Mouse (Mus musculus): ENCODE measurements around the gene Iba57.

Gene Iba57

DNA sequence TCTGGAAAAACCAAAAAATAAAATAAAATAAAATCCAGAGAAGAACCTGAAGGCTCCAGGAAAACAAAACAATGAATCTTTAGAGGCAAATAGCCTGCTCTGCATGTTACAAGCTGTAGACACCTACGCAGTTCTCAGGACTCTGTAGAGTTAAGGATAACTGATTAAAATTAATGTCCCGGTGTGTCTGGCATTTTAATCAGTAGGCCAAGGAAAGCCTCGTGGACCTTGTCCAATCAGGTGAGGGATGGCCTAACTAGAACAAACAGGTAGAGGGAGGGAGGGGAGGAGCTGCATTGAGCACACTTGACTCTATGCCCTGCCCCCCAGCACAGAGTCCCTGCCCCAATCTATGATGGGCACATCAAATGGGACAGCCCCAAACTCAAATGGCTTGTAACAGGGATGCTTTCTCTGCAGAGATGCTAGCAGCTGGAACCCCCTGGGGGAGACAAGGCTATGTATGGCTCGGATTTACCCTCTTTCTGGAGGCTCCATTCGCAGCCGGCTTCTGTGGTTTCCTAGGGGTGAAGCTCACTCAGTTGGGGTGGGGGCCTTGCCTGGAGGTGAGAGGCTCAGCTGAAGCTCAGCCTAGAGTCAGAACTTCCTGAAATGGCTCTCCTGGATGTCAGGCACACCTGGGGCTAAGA, 10.8 kb upstream of the Iba57 start:
- DNase-seq (ENCODE audit: low read depth, low spot score), result no peak

DNA sequence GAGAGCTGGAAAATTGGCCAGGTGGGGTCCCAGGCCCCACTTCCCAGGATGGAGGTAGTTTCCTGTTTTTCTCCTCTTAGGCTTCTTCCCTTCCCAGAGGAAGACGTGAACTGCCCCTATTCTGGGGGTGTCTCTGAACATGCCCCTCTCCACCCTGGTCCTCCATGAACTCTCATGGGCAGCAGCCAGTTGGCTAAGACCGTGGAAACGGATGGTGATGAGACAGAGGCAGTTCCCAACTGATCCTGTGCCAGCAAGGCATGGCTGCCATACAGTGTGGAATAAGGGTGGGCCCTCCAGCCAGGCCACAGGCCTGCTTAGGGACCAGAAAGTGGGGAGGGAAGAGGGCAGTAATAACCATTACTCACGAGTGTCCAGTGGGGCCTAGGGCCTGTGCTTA, 7.0 kb upstream of the Iba57 start:
- no peak for DNase-seq (ENCODE audit: low read depth, low spot score)

DNA sequence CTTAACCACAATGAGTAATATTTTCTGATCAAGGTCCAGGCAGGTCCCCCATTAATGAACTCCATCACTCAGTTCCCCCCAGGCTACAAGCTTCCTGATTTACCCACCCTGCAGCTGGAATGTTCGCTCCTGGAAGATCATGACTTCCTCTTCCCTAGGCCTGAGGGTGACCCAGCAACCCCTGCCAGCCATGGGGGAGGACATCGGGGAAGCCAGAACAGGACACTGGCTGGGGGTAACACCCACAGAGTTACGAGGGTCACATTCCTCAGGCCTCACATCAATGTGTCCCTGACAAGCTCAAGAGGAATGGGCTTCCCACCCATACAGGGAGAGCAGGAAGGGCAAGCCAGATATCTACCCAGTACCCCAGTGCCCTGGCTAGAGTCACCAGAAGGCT, 6.3 kb upstream of the Iba57 start:
- DNase-seq (ENCODE audit: low read depth, low spot score), result no peak

DNA sequence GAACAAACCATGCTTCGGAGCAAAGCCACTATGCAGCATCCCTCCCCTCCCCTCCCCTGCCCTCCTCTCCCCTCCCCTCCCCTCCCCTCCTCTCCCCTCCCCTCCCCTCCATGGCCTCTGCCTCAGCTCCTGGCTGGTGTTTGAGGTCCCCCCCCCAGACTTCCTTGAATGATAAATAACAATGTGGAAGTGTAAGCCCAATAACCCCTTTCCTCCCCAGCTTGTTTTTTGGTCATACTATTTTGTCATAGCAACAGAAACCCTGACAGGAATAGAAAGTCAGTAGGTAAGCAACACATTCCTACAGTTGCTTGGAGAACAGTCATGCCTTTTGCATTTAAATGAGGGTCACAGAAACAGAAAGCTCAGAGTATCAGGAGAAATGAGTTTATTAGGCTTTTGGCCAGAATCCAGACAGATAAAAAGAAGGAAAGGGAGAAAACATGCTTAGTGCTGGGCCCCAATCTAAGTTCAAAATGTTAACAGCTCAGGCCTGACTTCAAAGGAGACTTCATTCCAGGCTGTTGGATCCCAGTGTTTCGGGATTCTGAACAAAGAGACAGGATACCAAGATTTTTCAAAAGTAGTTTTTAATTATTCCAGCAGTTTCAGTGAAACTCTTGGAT, 2.2 kb upstream of the Iba57 start:
- DNase-seq (ENCODE audit: low read depth, low spot score), result no peak

DNA sequence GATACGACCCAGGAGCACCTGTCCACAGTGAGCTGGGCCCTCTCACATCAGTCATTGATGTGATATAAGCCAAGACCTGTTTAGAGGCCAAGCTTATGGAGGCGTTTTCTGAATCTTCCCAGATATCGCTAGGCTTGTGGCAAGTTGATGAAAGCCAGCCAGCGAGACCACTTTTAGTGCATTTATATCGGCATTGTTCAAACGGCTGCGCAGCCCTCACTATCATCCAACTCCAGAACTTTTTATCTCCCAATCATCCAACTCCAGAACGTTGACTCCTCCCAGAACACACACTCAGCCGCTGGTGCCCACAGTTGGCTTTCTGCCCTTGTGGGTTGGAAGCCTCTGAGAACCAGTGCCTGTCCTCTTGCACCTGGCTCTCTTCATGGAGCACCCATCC, 845 bp upstream of the Iba57 start:
- no peak for DNase-seq (ENCODE audit: low read depth, low spot score)

DNA sequence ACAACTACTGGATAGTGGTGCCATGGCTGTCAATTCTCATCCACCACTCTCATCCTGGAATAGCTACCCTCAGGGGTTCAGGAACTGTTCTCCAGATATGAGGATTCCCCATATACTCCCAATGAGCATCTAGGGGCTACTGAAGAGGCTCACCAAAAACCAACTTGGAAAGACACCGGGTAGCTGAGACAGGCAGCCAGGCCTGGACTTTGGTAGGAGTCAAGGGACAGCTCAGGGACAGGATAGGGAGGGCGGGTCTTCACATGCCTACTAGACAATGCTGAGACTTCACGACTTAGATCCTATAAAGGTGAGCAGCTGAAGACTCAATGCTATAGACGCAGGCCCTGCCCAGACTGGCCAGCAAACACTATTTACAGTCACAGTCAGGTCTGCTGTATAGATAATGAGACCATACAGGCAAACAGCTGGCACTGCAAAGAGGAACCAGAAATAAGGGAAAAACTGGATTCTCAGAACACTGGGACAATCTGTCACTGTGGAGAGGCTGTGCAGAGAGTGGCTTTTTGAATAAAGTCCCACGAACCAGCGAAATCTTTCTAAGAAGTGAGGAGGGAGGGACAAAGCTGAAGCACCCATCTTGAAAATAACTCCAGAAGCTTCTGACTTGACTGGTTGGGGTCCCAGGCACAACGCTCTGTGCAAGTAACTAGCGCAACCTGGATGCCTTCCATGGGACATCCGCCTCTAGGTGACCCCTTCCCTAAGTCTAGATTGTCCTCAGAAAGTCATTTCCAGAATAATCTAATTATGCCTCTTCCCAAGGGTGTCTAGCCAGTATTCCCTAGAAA, 890 bp downstream of the Iba57 start:
- no peak for DNase-seq (ENCODE audit: low read depth, low spot score)

DNA sequence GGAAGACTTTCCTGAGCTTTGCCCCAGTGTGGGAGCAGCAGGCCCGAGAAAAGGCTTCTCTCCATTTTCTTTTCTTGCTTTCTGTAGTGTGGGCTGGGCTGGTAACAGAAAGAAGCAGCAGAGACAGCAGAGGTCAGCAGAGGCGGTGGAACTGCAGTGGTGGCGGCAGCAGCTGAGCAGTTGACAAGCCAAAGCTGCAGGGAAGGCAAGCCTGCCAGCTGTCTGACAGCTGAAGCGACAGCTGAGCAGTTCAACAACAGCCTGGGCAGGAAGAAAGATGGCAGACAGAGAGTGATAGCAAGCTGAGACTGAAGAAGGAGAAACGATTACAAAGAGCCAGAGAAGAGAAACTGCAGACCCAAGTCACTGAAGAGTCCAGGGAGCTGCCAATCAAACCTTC, 2.1 kb downstream of the Iba57 start:
- DNase-seq (ENCODE audit: low read depth, low spot score), result no peak

DNA sequence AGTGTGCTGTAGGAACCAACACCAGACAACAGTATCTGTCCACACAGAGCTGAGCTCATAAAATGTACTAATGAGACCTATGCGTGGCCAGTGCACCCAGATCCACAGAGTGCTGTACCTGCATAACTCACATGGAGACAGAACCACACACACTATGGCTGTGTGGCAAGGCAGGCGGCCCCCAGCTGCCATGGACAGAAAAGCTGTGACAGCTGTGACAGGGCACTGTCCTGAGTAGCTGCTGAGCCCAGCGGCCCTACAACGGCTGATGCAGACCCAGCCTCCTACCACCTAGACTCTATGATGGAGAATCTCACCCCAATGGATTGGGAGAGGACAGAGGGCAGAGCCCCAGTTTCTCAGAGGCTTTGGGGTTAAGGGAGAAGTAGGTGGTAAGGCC, 4.0 kb downstream of the Iba57 start:
- DNase-seq (ENCODE audit: low read depth, low spot score), result no peak

DNA sequence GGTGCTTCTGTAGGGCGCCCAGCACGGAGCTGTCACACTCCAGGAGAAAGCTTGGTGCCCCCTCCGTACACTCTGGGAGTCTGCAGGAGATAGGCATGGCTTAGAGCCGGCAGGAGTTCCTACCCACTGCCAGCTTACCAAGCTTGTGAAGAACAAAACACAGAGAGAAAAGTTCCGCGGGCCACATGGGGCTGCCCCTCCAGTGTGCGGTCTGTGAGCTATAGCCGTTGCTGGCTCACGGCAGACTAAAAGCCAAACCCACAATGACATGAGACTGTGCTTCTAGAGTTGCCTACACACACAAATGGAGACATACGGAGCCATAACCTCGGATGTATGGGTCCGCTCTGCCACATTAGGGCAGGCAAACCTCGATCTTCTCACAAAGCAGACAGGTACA, 4.4 kb downstream of the Iba57 start:
- no peak for DNase-seq (ENCODE audit: low read depth, low spot score)

DNA sequence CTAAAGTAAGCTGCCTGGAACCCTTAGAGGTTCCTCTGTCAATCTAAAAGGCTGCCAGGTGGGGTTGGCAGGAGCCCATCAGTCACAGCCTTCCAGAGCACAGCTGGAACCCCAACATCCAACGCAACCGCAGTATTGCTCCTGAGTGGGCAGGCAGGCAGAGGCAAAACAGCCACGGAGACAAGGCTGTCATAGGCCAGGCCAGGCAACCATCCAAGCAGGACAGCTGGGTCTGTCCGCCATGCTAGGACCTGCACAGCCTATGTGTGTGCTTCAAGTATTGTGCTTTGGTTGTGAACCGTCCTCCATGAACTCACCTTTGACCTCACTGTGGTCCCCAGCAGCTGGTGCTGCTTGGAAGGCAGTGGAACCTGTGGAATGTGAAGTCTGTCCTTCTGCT, 7.6 kb downstream of the Iba57 start:
- DNase-seq (ENCODE audit: low read depth, low spot score), result no peak

DNA sequence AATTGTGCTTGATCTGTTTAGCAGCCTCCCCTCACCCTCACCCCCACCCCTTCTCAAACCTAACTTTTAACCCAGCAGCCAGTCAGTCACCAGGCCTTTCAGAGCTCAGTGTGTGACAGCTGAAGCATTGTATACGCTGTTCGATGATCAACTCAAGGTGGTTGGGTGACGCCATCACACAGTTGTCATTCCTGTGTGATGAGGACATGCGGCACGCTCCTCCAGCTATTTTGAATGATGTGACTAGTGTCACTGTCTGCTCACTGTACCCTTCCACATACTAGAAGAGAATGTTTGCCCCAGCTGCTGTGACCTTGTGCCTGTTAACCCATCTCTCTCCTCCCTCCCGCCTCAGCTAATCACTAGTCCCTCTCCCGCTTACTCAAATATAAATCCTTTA, 9.3 kb downstream of the Iba57 start:
- no peak for DNase-seq (ENCODE audit: low read depth, low spot score)

DNA sequence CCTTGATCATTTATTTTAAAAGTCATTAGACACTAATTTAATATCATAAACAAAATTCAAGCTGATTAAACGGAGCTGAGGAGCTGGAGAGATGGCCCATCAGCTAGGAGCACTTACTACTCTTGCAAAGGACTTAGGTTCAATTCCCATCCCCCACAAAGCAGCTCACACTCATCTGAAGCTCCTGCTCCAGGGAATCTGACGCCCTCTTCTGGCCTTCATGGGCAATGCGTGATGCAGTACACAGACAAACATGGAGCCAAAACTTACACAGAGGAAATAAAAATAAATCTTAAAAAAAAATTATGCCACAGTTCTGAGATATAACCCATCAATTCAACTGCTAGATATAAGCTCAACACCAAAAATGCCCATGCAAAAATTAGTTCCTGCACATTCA, 11.8 kb downstream of the Iba57 start:
- DNase-seq (ENCODE audit: low read depth, low spot score), result no peak

DNA sequence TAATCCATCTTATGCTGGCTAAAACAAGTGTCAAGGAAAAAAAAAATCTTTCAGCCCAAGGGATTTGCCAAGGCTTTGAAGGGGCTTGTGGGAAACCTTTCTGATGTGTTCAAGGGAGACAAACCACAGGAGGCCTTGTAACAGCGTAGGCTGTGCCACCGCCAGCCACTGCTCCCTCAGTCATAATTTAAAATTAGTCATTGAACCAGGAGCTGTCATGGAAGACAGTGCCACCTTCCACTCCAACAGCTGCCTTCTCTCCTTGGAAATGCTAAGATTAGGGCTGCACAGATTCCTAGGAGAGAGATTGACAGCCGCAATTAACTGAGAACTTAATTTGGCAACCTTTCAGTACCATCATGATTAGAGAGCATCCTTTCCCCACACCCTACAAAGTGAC, 14.2 kb downstream of the Iba57 start:
- DNase-seq (ENCODE audit: low read depth, low spot score), result no peak

DNA sequence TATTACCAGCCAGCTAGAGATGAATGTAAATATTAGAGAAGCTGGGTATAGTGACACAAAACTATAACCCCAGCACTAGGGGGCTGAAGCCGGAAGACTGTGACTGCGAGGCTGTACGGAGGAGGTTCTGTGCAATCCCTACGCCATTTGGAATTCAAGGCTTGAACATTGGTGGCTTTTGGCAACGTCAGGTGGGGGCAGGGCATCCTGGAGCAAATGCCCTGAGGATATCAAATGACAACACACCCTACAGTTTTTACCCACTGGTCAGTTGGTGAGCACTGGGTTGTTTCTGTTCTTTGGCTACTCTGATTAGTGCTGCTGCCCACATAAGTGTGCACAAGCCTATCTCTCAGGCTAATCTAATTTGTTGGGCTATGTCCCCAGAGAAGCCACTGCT, 20.6 kb downstream of the Iba57 start:
- no peak for DNase-seq (ENCODE audit: low read depth, low spot score)

DNA sequence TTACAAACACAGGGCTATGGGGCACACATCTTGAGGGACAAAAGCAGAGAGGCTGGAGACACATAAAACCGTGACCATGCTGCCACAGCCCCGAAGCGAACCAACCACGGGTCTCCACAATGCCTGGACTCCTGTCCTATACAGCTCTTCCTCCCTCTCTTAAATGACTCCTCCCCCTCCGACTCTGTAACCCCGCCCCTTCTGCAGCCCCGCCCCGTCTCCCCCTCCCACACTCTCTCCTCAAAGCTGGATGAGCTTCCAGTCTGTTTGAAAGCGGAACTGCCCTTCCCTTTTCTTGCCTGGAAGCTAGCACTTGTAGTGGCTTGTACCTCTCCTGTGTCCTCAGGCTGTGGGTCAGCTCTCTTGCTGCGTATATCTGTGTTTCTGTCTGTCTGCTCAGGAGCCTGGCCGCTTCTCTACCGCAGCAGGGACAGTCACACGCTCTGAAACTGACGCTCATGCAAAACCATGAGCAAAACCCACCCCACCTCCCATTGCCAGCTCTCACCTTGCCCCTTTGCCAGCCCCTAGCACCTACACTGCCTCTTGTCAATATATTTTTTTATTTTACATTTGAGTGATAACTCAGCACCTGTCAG, 21.7 kb downstream of the Iba57 start:
- no peak for DNase-seq (ENCODE audit: low read depth, low spot score)

DNA sequence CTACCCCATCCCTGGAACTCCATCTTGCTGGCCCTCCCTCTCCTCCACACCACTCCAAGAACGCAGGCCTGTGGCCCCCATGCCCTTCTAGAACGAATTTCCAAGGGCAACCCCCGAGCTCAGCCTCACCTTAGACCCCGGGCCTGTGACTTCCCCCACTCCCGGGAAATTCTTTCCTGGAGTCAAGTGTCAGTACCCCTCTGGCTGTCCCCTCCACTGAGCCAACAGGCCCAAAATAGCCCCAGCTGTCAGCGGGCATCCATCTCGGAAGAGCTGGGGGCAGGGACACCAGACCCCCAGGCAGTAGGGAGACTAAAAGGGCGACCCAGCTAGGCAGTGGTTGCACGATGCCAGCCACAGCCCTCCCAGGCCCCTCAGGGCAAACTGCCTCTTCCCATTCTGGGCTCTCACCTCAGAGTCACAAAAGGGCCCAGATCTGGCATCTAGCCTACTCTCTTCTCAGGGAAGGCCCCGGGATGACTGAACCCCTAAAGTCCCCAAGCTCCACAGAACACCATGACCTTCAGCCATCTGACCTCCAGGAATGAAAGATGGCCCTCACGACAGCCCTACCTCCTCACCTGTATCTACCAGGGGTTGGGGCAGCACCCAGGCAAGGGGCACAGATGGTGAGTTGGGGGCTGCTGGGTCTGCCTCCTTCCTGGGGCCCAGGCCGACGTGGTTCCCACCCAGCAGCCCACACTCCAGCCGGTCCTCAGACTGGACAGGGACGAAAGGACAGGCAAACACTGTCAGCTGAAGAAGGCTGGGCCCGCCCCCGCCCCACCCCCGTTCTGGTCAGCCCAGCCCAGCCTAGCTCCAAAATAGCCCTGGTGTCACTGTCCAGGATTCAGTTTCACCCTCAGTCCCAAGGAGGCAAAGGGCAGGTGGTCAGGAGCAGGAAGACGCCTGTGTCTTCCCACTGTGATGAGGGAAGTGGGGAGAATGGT, 24.7 kb downstream of the Iba57 start:
- no peak for DNase-seq (ENCODE audit: low read depth, low spot score)

DNA sequence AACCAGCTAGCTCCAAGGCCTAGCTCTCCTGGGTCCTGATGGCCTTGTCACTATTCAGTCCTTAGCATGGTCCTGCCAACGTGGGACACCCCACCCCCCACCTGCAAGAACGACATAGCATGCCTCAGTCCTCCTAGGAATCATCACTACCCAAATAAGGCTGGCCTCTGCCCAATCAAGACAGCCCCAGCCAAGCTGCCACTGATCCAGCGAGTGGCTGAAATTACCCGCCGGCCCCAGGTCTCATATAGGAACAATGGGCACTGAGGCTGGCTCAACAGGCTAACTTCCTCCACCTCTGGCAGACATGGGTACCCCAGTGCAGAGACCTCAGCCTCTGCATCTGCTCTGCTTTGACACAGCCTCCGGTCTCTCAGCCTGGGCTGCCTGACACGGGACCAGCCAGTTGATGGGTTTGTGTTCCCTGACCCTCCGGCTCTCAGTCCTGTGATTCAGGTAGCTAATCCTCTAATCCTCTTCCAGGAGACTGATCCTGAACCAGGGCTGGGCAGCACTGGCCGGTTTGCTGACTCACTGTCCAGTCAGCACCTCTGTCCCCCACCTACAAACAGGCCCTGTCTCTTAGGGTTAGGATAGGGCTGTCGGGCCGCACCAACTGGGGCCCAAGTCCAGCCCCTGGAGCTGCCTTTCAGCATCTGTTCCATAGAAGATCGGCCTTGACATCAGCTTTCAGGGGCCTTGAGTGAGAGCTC, 26.4 kb downstream of the Iba57 start:
- no peak for DNase-seq (ENCODE audit: low read depth, low spot score)

DNA sequence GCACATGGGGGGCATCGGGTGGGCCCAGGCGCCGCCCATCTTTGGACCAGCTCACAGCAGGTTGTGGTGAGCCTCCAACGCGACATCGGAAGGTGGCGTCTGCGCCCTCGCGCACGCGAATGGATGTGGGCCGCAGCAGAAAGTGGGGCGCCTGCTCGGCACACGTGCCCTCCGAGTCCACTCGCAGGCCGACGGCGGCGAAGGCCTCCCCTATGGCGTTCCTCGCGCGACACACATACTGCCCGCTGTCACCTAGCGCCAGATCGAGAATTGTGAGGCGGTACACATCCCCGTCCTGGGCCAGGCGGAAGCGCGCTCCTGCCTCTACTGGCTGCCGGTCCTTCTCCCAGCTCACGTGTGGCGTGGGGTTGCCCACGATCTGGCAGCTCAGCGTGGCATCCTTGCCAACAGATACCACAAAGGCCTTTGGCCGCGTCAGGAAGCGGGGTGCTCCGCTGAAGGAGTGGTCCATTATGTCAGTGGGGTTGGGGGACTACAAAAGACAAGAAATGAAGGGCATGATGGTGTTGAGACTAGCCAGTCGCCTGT, 27.6 kb downstream of the Iba57 start, which contains the start of gene Obscn:
Gene Obscn, minus strand, starts transcription at position 499 of the 549 bp plus-strand sequence.
- DNase-seq (ENCODE audit: low read depth, low spot score), result no peak

DNA sequence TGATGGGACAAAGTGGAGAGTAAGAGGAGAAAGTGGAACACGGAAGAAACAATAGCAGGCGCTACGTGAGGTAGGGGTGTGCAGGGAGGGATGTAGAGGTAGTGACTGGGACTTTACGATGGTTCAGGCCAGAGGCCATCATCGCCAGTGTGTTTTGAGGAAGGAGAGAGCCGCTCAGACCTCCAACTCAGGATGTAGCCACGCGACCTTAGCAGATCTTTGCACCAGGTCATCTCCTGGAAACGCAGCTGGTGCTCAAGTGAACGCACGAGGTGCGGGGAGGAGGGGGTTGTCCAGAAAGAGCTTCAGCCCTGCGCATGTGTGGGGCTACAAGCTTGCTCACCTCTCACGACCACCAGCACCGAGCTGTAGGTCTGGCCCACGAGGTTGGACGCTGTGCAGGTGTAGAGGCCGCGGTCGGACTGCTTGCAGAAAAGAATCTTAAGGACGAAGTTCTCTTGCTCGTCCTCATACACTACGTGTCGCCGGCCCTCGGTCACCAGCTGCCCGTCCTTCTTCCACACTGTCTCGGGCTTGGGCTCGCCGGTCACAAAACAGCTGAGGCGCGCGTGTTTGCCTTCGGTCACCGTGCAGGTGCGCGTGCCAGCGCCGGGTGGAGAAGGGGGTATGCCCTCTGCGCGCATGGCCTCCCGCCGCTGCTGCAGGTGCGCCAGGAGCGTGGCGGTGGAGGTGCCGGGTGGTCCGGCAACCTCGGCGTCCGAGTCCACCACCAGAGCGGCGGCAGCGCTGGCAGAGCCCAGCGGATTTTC, 28.3 kb downstream of the Iba57 start:
- no peak for DNase-seq (ENCODE audit: low read depth, low spot score)
